Mouse (Mus musculus) common myeloid progenitor, adult 5-6 weeks (primary cell): ENCODE results near the gene Cda. TPM values are rescaled to one million over a fixed set of nuclear protein-coding genes. Genes with fewer than 3 reads are reported as not detected.

Source experiments
- ATAC-seq: replicated peaks from 2 replicates; pipeline ENCODE4 v1.8.0; 2016; ENCODE audit warnings: low read depth, mild to moderate bottlenecking, moderate TSS enrichment, inconsistent platforms; ENCODE audit not compliant: poor library complexity, severe bottlenecking
- total RNA-seq: library from RNA; stranded (forward); fragments of 200-1000, 187-1606 nt; gene quantifications from 2 replicates; pipeline ENCODE4 v1.2.3, GENCODE M21; 2017

Cda gene
- not detected in 2 replicates for total RNA-seq

DNA sequence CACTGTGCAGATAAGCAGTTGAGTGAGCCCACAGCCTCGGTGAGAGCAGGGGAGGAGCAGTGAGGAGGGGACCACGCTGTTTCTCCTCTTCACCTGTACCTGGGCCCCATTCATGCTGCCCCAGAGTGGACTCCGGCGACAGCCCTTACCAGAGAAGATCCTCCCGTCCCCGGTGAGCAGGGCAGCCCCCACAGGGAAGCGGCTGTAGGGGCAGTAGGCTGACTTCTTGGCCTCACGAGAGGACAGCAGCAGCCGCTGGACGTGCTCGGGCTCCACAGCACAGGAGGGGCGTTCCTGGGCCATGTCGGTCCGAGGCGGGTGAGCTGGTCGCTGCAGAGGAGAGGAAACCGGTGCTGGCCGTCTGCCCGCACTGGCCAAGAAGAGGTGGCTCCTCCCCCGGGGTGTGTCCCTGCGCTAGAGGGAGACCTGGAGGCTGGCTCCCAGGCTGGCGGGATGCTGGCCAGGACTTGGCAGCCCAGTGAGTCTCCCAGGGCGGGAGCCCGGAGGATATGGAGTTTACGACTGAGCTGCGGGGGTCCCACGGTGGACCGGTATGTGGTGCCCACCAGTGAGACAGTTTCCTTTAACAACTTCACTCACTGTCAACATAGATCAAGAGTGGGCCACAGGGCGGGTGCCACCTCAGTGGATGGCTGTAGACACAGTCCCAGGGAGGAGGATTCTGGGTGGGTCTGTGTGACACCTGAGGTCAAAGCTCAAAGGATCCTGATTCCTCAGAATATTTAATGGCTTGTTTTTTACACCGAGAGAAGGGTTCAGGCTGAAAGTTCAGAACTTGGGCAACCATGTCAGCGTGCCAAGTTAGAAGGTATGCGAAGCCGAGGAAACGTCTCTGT is at the start of gene Cda:
Gene Cda (minus strand): TSS at position 352 of the 857 bp plus-strand sequence.
- peak; percentile 89 for ATAC-seq

DNA sequence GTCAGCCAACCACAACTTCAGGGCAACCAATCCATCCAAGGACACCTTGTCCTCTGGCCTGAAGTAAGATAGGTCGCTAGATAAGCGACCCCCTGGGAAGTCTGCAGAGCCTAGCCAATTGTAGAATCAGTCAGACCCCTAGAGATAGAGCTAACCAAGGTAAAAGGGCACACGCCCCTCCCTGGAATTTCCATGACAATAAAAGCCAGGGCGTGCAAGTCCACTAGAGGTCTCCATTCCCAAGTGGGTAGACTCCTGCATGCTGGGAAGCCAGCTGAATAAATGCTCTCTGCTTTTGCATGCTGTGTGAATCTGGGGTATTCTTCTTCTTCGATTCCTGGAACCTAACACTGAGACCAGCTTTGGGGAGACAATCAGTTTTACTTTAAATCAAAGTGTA is 48.6 kb upstream of the Cda start:
- ATAC-seq: no peak

DNA sequence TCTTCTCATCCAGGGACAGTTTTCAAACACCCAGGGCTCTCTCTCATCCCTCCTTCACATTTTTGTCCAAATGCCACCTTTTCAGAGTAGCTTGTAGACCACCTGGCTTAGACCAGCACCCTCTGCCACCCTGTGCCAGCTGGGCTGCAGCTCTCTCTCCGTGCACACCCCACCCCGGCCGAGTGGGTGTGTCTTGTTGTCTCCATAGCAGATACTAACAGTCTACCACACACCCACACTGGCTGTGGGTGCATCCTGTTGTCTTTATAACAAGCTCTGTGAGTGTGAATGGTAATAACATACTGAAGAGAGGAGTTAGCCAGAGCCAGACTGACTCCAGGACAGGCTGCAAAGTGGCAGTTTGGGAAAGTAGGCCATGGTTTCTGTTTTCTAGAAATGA is 48.2 kb upstream of the Cda start:
- ATAC-seq: no peak

DNA sequence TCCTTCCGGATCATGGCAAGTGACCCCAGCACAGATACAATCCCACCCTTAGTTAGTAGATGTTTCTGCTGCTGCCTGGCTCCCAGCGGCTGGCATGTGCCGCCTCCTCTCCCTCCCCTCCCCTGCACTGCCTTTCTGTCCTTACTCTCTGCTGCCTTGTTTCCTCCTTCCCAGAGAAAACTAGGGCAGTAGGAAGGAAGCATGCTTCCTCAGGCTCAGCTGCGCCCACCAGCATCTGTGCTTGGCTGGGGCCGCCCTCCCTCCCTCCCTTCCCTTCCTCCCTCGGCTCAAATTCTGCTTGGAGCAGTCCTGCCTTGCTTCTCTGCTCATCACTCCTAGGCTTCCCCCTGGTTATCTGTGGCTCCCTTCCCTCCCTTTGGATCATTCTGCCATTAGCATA is 46.9 kb upstream of the Cda start:
- ATAC-seq: no peak

DNA sequence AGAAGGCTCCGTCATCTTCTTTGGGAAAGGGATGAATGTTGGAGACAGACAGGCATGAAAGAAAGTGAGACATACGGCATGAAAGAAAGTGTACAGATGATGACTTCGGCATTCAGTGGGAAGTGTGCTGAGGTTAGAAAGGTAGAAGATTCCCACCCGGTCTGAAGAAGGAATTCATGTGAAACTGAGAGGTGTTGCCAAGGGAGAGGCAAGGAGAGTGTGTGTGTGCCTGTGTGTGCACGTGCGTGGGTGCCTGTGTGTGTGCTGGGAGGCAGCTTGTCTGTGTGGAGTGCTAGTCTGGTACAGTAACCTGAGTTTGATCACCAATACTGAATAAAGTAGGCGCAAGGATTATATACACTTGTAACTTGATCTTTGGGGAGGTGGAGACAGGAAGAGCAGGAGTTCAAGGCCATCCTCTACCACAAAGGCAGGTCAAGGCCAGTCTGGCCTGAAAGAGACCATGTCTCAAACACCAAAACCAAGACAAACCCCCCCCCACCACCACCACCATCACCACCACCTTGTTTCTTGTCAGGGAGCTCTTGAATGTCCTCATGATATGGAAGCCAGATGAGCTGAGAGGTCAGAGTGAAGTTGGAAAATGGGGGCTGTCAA is 43.8 kb upstream of the Cda start:
- no peak for ATAC-seq

DNA sequence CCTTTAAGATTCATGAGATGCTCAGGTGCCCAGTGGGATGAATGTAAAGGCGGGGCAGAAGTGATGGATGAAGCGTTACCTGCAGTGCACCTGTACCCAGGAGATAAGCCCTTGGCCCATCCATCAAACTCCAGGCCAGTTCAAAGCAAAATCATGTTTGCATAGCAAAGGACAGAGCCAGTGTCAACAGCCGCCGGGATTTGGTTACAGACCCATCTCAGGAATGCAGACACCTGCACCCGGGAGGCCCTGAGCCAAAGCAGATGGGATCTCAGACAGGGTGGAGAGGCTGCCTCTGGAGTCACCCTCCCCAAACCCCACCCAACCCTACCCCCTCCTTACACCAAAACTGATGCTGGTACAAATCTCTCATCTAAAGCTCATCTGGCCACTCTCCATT is 43.2 kb upstream of the Cda start:
- no peak for ATAC-seq

DNA sequence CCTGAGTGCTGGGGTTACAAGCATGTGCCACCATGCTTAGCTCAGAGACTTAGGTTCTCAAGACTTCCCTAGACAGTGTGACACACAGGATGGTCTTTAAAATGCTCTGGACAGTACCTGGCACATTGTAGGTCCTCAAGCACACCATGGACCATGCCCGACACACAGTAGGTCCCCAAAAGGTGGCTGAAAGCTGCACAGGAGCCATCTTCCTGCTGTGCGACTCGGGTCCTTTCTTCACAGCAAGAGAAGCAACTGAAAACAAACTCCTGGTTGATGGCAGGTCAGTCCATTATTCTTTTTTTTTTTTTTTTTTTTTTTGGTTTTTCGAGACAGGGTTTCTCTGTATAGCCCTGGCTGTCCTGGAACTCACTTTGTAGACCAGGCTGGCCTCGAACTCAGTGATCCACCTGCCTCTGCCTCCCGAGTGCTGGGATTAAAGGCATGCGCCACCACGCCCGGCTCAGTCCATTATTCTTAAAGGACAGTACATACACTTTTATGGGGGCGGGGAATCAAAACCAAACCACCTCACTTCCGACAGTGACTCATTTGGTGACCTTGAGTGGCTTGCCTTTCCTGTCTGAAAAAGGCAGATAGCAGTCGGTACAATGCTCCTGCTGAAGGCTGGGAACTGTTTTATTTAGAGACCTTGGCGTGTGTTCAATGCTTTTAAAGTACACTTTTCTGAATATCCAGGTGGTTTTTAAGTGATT is 39.8 kb upstream of the Cda start:
- peak; percentile 92 for ATAC-seq

DNA sequence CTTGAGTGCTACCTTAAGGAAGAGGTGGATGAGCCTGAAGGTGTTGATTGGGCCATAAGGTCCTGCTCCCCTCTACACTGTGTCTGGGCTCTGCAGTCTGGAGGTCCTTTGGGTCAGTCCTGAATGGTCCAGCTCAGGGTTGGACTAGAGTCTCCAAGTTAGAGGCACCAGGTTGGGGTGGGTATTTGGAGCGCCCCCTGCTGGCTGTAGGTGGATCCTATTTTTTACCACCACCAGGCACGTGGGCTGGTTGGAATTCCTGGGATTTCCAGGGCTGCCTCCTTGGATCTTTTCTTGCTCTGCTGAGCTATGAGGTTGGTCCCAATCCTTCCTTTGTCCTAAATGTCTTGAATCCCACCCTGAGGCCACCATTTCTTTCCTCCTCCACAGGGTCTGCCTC is 37.0 kb upstream of the Cda start:
- ATAC-seq: peak; percentile 57; the same call in 1 of the 2 replicates

DNA sequence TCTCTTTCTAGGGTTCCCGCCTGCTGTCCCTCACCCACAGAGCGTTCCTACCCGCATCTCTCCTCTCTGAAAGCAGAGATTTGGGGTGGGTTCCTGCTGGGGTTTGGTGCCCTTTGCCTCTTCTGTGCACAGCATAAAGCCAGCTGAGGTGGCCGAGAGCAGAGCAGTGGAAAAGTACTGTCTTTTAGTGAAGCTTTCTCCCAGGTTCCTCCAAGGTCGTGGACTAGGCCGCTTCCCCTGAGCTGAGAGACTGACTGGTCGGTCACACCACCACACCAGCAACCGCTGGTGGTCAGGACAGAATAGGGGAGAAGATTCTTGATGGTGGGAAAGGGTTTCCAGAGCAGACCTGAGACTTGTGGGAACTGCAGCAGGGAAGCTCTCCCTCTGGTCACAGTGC is 28.9 kb upstream of the Cda start:
- ATAC-seq: no peak

DNA sequence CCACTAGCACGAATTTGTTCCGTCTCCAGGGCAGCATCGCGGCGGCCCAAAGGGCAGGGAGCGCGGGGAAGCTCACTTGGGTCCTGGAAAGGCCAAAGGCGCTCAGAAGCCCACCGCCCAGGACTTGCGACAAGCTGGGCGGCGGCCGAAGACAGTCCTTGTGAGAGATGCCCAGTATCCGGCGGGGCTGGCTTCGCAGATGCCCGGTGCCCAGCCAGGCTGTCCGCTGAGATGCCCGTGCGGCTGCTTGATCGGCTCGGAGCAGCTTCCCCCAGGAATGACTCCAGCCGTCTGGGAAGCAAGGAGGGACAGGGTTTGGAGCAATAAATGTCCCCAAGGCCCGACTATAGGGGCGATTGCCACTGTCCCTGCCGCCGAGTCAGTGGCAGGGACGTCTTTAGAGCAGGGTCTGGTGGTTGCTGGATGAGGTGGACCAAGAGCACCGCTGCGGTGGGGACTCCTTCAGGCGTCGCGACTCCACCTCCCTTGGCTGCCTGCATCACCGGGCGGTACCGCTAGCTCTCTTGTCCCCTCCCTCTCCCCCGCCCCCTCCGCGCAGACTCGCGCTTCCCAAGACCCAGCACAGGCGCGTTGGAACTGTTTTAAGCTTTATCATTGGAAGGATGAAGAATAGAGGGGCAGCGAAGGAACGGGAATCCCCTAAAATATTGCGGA is 28.3 kb upstream of the Cda start, which contains the start of gene Fam43b:
Gene Fam43b (minus strand): TSS at position 558 of the 675 bp plus-strand sequence.
- ATAC-seq: 0 out of 2 replicates have a peak, but pooled peaks have one; percentile 45

DNA sequence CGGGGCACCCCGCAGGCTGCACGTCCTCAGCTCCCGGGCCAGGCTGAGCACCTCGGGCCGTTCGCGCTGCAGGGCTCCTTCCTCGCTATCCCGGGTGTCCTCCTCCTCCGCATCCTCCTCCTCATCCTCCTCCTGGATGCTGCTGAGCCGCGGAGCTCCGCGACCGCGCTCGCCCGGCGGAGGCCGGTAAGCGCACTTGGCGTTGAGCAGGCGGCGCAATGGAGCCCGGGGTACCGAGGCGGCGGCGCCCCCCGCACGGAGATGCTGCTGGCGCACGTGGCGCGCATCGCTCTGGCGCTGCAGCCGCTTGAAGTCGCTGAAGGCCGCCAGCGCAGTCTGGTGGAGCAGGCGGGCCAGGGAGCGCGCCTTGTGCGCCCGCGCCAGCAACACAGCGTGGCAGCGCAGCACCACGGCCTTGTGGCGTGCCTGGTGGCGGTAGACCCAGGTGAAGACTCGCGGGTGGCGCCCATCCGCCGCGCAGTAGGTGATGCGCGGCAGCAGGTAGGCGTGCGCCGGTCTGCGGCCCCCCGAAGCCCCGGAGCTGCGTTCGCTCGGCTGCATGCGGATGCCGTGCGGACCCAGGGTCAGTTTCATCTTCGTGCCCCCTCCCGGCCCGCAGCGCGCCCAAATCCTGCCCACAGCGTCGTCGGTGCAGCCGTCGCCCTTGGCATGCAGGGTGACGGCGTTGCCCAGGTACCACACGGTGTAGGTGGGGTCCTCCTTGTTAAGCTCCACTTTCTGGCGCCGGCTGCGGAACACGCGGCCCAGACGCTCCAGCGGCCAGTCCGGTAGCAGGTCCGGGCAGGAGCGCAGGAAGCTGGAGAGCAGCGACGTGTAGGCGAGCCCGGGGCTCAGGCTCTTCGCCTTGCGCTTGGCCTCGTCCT is 27.5 kb upstream of the Cda start:
- ATAC-seq: 0 out of 2 replicates have a peak, but pooled peaks have one; percentile 8

DNA sequence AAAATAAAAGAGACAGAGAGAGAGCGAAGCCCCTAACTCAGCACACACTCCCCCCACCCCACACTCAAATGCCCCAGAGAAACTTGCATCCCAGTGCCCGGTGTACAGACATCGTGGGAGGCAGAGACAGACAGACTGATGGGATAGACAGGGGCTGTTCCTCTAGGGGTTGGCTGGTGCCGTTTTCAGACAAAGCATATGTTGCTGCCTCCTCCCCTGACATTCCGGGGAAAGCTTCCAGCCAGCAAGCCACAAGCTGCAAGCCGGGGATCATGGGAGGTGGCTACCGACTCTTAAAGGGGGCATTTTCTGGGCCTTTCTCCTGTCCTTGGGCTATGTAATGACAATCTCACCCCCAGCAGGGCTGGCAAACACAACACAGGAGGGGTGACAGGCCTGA is 25.9 kb upstream of the Cda start:
- no peak for ATAC-seq

DNA sequence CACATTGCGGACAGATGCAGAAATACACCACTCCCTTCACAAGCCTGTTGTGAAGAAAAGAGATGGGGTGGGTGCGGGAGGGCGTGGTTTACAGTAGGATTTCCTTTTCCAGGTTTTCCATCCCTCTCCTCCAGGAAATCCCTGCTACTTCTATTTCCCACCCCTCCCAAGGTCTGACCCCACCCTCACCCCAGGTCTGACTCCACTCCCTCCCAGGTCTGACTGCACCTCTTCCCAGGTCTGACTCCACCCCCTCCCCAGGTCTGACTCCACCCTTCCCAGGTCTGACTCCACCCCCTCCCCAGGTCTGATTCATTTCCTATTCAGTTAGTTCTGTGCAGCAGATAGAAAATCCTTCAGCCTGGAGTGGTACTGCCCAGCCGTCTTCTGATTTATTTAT is 16.0 kb upstream of the Cda start:
- no peak for ATAC-seq

DNA sequence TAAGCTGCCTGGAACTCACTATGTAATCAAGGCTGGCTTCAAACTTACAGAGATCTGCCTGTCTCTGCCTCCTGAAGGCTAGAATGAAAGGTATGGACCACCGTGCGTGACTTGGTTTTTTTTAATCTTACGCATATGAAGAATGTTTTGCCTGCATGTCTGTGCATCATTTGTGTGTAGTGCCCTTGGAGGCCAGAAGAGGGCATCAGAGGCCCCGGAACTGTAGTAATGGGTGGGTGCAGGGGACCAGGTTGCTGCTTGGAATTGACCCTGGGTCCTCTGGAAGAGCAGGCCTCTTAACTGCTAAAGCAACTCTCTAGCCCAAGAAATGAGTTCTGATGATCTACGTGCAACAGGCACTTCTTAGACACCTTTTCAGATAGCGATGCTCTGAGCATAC is 14.7 kb upstream of the Cda start:
- no peak for ATAC-seq

DNA sequence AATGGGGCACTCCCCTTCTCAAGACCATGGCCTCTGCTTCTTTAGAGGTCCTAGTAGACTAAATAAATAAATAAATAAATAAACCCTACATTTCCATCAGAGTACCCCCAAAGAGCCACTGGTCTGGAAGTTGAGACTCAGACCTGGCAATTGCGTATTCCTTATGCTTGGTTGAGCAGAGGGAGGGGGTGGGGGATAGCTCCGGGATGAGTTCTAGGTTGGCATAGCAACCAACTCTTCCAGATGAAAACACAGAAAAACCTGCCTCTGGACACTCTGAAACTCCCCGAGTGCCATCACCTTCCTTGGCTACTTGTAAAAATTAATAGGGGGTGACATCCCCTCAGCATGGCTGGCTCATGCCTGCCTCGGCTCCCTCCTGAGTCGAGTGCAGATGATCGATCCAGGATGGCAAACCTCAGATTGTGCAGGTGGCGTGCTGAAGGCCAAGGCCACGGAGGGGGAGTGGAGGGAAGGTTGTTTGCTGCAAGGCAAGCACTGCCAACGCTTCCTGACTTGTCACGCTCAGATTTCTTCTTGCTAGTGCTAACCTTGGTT is 12.4 kb upstream of the Cda start:
- ATAC-seq: no peak

DNA sequence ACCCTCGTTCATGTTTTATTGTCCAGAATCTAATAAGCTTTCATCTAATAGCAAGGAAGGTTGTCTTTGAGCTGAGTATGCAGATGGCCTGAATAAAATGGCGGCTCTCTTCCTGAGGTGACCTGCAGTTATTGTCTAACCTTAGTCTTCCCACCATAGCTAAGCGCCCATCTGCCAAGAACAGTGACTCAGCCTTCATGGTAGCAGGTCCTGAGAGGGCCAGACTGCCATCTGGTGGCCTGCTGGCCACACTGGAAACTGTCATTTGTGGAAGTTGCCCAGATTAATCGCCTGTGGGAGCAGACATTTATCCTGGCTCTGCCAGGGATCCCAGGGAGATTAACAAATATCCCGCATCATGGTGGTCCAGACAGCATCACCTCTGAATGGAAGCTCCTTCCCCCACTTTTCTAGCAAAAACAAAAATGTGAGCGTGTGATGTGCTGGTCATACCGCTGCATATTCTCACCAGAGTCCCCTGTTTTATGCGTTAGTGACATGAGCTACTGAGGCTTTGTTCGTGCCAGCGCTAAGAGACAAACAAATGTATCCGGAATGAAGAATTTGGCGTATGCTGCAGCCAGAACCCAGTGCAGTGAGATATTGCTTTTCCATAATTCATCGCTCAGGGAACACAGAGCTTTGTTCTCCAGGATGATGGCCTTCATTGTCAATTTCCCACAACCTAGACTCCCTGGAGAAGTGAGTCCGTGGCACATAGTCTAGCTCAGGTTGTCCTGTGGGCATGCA is 11.5 kb upstream of the Cda start:
- peak; percentile 93 for ATAC-seq

DNA sequence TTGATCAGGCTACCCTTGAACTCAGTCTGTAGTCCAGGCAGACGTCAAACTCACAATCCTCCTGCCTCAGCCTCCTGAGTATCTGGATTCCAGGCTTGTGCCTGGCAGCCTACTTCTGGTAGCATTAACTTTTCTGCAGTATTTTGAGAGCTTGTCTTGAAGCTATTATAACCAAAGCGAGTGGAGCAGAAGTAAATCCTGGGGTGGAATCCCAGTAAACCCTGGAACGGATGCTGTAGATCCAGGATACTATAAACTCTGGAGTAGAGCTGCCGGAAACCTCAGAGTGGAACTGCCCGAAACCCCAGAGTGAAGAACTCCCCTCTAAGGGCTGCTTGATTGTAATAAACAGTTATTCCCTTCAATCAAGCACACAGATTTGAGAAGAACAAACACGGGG is 9.7 kb upstream of the Cda start:
- ATAC-seq: no peak

DNA sequence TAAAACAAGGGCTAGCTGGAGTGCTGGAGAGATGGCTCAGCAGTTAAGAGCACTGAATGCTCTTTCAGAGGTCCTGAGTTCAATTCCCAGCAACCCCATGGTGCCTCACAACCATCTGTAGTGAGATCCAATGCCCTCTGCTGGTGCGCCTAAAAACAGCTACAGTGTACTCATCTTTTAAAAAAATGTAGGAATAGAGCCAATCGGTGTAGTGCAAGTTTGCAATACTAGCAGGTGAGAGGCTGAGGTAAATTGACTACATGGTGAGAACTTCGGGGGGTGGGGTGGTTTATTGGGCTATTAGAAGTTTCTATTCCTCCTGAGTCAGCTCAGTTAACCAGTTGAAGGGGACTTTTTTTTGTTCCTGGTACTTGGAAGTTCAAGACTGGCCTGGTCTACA is 7.3 kb upstream of the Cda start:
- ATAC-seq: no peak
